Mouse (Mus musculus): Measurements from ENCODE around the gene Jpt2. TPM values are rescaled to one million over a fixed set of nuclear protein-coding genes. Genes with fewer than 3 reads are reported as not detected.

Jpt2 gene
- polyA plus RNA-seq, 3 experiments from 2014 or later = 25.3 to 48.1 (median 32.1) TPM

- no peak for ATAC-seq
These were observed 56.7 kb downstream of the Jpt2 start for GRCm38 (mm10) chr17:24903767-24904166.

GRCm38 (mm10) chr17:24902671-24903474 lies 57.6 kb downstream of the Jpt2 start:
- no peak for ATAC-seq

GRCm38 (mm10) chr17:24902124-24902523 lies 58.4 kb downstream of the Jpt2 start:
- ATAC-seq = no peak

- ATAC-seq = no peak
These were observed 60.5 kb downstream of the Jpt2 start for GRCm38 (mm10) chr17:24900014-24900413.

GRCm38 (mm10) chr17:24899153-24899552 lies 61.3 kb downstream of the Jpt2 start:
- ATAC-seq = no peak

GRCm38 (mm10) chr17:24898041-24898854 lies 62.2 kb downstream of the Jpt2 start:
- no peak for ATAC-seq

- ATAC-seq = no peak
These were observed 62.9 kb downstream of the Jpt2 start for GRCm38 (mm10) chr17:24897600-24897999.

- ATAC-seq = no peak
These were observed 63.6 kb downstream of the Jpt2 start for GRCm38 (mm10) chr17:24896993-24897269.

GRCm38 (mm10) chr17:24896241-24896992 lies 64.1 kb downstream of the Jpt2 start, which contains the start of gene Nme3:
TSS of gene Nme3 (plus strand) at chr17:24896500.
- peak; percentile 35 for ATAC-seq

- ATAC-seq = no peak
These were observed 64.8 kb downstream of the Jpt2 start for GRCm38 (mm10) chr17:24895571-24896240.

- ATAC-seq = peak; percentile 71
These were observed 65.4 kb downstream of the Jpt2 start, which contains the start of the genes Eme2 and Mrps34 for GRCm38 (mm10) chr17:24894995-24895547. TSS of gene Eme2 (minus strand) at chr17:24895087. TSS of gene Mrps34 (plus strand) at chr17:24895116.

GRCm38 (mm10) chr17:24894061-24894994 lies 66.2 kb downstream of the Jpt2 start:
- ATAC-seq = no peak

GRCm38 (mm10) chr17:24893276-24893675 lies 67.2 kb downstream of the Jpt2 start:
- ATAC-seq = no peak

GRCm38 (mm10) chr17:24892785-24893184 lies 67.7 kb downstream of the Jpt2 start:
- no peak for ATAC-seq

- no peak for ATAC-seq
These were observed 69.2 kb downstream of the Jpt2 start for GRCm38 (mm10) chr17:24891321-24891720.

- ATAC-seq = no peak
These were observed 70.1 kb downstream of the Jpt2 start for GRCm38 (mm10) chr17:24890151-24891092.

GRCm38 (mm10) chr17:24888862-24889261 lies 71.6 kb downstream of the Jpt2 start:
- no peak for ATAC-seq

Data from inflammation-experienced regulatory T-cells, adult 6 months (primary cell).